Mouse (Mus musculus) urinary bladder, adult 18-20 months (tissue): Measurements from ENCODE around the gene Sh2d1b2.

Experiments
- DNase-seq, 2 experiments: peaks; one replicate each; pipeline ENCODE4 v3.0.0; 2022; ENCODE audit warnings: low spot score in 2 of 2, mixed read lengths in 2 of 2

The Sh2d1b2 gene

GRCm38 (mm10) chr1:170277016-170277415 is 44.5 kb downstream of the Sh2d1b2 start, which contains the start of gene Sh2d1b1:
Sh2d1b1 (plus strand) TSS chr1:170277320.
- no peak for DNase-seq

GRCm38 (mm10) chr1:170282415-170283129 is 50.0 kb downstream of the Sh2d1b2 start:
- DNase-seq: no peak

GRCm38 (mm10) chr1:170292239-170292951 is 59.8 kb downstream of the Sh2d1b2 start:
- peak in 1 of 2 experiments; percentile 25 for DNase-seq

GRCm38 (mm10) chr1:170293257-170293656 is 60.7 kb downstream of the Sh2d1b2 start:
- DNase-seq: no peak

GRCm38 (mm10) chr1:170294786-170295570 is 62.4 kb downstream of the Sh2d1b2 start:
- no peak for DNase-seq

GRCm38 (mm10) chr1:170299496-170299895 is 66.9 kb downstream of the Sh2d1b2 start:
- no peak for DNase-seq

- no peak for DNase-seq
Observed at GRCm38 (mm10) chr1:170301686-170302085, 69.1 kb downstream of the Sh2d1b2 start.

- no peak for DNase-seq
Observed at GRCm38 (mm10) chr1:170302456-170302855, 69.9 kb downstream of the Sh2d1b2 start.

GRCm38 (mm10) chr1:170303103-170303502 is 70.6 kb downstream of the Sh2d1b2 start:
- no peak for DNase-seq
